Mouse (Mus musculus) layer of hippocampus, adult 9-10 months (tissue): ENCODE results near the gene Gm13103.
"Not testable (repeated sequence)": the region's sequence is repeated elsewhere in the genome, so short reads cannot be mapped to it uniquely, and the experiment has no call there.

Experiments
- DNase-seq: peaks from one replicate; pipeline ENCODE4 v3.0.0; 2022; ENCODE audit warnings: low spot score

Gm13103 gene

DNA sequence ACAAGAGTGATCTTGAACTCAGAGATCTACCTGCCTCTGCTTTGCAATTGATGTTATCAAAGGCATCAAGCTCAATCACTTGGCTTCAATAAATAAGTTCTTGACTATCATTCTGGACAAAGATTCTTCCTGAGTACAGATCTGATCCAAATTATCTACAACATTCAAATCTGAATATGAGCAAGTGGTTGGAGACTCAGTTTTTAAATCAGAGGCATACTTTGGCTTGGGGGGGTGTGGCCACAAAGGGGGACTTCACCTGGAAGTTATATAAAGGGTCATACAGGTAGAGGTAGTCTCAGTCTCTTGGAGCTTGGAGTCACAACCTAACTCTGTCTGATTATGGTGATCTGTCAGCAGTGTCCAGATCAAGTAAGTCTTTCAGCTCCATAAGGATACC lies at the start of gene Gm13103:
Gene Gm13103 (plus strand): TSS at position 301 of the 400 bp plus-strand sequence.
- not testable (repeated sequence) for DNase-seq

DNA sequence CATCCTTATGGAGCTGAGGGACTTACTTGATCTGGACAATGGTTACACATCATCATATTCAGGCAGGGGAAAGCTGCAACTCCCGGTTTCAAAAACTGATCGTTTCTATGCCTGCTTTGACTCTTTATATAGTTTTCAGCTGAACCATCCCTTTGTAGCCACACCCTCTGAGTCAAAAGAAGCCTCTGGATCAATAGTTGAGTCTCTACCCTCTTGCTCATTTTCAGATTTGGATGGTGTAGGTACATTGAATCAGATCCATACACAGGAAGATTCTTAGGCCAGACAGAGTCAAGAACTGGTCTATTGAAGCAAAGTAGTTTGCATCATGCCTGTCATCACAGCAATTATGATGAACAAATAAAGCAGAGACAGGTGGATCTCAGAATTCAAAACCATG lies 30.3 kb upstream of the Gm13103 start, which contains the start of gene Gm13084:
Gene Gm13084 (minus strand): TSS at position 101 of the 400 bp plus-strand sequence.
- DNase-seq, result no peak

DNA sequence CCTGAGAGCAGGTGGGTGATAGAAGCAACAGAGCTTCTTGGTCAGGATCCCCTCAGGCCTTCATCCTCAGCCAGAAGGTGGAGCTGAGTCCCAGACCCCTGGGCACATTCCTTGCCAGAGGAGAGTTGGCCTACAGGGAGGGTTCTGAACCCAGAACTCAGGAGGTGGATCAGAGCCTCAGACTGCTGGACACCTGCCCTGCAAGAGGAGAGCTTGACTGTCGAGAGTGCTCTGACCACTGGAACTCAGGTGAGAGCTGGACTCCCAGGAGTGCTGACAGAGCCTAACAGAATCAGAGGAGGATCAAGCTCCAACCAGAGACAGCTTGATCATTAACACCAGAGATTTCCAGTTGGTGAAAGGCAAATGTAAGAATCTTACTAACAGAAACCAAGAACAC lies 36.1 kb downstream of the Gm13103 start:
- not testable (repeated sequence) for DNase-seq

DNA sequence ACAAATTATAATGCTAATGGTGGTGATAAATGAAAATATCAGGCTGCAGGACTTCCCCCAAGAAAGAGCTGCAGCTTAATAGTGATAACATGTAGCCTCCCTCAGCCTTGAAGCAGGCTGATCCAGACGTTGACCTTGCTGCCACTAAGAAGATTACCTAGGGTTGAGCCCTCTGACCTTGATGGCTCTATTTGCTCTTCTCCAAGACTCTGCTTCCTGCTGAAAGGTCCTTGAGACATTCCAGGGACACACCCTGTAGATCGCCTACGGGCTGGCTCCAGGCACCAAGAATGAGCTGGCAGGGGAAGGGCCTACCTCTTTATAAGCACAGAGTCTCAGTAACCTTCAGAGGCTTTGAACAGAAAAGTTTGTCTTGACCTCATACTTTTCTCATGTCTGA lies 48.1 kb downstream of the Gm13103 start:
- not testable (repeated sequence) for DNase-seq

DNA sequence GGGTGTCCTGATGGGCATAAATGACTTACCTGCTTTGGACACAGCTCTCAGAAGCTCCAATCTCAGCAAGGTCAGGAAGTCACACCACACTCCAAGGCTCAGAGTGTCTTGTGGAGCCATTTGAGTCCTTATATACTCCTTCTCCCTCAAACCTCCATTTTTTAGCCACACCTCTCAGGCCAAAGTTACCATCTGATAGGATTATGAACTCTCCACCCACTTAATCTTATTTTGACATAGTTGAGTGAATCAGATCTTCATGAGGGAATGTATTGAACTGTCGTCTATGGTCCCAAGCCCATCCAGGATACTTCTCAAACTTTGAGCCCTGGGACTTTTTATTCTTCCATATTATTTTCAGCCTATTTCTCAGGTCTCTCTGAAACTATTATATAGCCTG lies 54.0 kb downstream of the Gm13103 start, which contains the start of gene Pramef6:
Gene Pramef6 (minus strand): TSS at position 101 of the 400 bp plus-strand sequence.
- not testable (repeated sequence) for DNase-seq
